8 mouse cellular contexts compared by ENCODE assay signal in the genomic region with DNA sequence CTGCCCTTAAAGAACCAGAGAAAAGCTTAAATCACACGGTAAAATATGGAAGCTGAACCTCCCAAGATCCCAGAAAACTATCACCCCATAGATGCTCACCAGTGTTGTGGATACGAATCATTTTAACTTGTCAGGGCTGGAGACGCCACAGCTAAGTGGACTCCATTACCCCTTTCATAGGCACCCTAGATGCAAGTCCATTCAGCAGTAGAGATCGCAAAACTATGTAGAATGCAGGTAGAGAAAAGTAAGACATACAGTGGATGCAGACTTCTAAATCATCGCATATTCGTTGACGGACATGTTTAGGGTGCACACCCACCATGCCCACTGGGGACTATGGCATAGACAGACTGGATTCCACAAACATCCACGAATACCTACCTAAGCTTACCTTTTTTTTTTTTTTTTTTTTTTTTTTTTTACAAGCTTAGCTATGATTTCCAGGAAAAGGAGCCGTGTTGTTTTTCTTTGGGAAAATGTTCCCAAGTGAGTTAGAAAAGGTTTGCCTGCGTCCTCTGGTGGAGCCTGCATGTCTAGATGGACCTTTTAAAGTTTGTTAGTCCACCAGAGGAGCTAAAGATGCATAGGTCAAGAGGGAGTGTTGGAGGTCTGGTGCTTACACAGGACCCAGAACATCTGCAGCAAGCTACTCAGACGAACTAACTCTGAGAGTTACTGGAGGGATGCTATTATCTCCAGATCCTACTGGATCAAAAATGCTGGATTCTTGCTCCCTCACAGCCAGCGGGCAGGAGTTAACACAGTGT. TPM values are rescaled to one million over a fixed set of nuclear protein-coding genes. Genes with fewer than 3 reads are reported as not detected.
DNase-seq lines count a peak whose midpoint lies in the region; ATAC-seq lines count a peak whose summit lies in the region.

No protein-coding gene starts in this region.

- H3K4me3 ChIP-seq in lung, embryonic 15.5 days: peak overlapping the region; percentile 86
- H3K4me3 ChIP-seq in forebrain, embryonic 11.5 days (ENCODE audit: low read depth, low read length): no peak overlapping the region
- peak overlapping the region; percentile 80 for H3K4me3 ChIP-seq in neural tube, embryonic 13.5 days

- H3K4me2 ChIP-seq in lung, embryonic 15.5 days: peak overlapping the region; percentile 97
- peak overlapping the region; percentile 85 for H3K4me2 ChIP-seq in forebrain, embryonic 11.5 days (ENCODE audit: low read depth, low read length, severe bottlenecking)
- H3K4me2 ChIP-seq in neural tube, embryonic 13.5 days: peak overlapping the region; percentile 98

- WGBS in lung, embryonic 15.5 days: 46% methylated on average over 12 of the region's 12 CpGs
- WGBS in forebrain, embryonic 11.5 days: 76% methylated on average over 12 of the region's 12 CpGs
- 77% methylated on average over 12 of the region's 12 CpGs for WGBS in neural tube, embryonic 13.5 days

- H3K9ac ChIP-seq in lung, embryonic 15.5 days: peak overlapping the region; percentile 82; the same call in 1 of the 2 replicates
- H3K9ac ChIP-seq in forebrain, embryonic 11.5 days (ENCODE audit: low read length): no peak overlapping the region
- peak overlapping the region; percentile 93 for H3K9ac ChIP-seq in neural tube, embryonic 13.5 days

- no peaks in the 10 kb centered on the region for H3K36me3 ChIP-seq in lung, embryonic 15.5 days
- no peaks in the 10 kb centered on the region for H3K36me3 ChIP-seq in forebrain, embryonic 11.5 days (ENCODE audit: control insufficient read depth, insufficient read depth, low read length)
- no peaks in the 10 kb centered on the region for H3K36me3 ChIP-seq in neural tube, embryonic 13.5 days

- no peaks in the 10 kb centered on the region for H3K27me3 ChIP-seq in lung, embryonic 15.5 days
- no peaks in the 10 kb centered on the region for H3K27me3 ChIP-seq in forebrain, embryonic 11.5 days (ENCODE audit: control insufficient read depth, insufficient read depth, low read length)
- H3K27me3 ChIP-seq in neural tube, embryonic 13.5 days: no peaks in the 10 kb centered on the region

- peaks cover 34% of the 10 kb centered on the region for H3K4me1 ChIP-seq in lung, embryonic 15.5 days
- peaks cover 12% of the 10 kb centered on the region; the same call in 1 of the 2 replicates for H3K4me1 ChIP-seq in forebrain, embryonic 11.5 days (replicated peaks; ENCODE audit: control insufficient read depth, insufficient read depth, low read length)
- peaks cover 51% of the 10 kb centered on the region for H3K4me1 ChIP-seq in neural tube, embryonic 13.5 days (replicated peaks)

- H3K27ac ChIP-seq in lung, embryonic 15.5 days: no peak overlapping the region
- no peak overlapping the region for H3K27ac ChIP-seq in forebrain, embryonic 11.5 days (ENCODE audit: low read depth, low read length)
- H3K27ac ChIP-seq in neural tube, embryonic 13.5 days (replicated peaks): no peak overlapping the region

- ATAC-seq in lung, embryonic 15.5 days (ENCODE audit: borderline replicate concordance, extremely low read depth, low FRiP score, low TSS enrichment): no peak
- ATAC-seq in forebrain, embryonic 11.5 days (replicated peaks; ENCODE audit: low FRiP score): no peak
- no peak for ATAC-seq in neural tube, embryonic 13.5 days (ENCODE audit: low read depth)

- no peaks in the 10 kb centered on the region for H3K9me3 ChIP-seq in lung, embryonic 15.5 days
- no peaks in the 10 kb centered on the region for H3K9me3 ChIP-seq in forebrain, embryonic 11.5 days (ENCODE audit: control insufficient read depth, low read length)
- H3K9me3 ChIP-seq in neural tube, embryonic 13.5 days: no peaks in the 10 kb centered on the region

- DNase-seq in lung, postnatal 25 days (ENCODE audit: low spot score): no peak
- DNase-seq in forebrain, embryonic 11.5 days (ENCODE audit: low spot score): no peak
- DNase-seq in kidney, postnatal 10 days: peak; percentile 35
- DNase-seq in Muller cell, postnatal 12 days (ENCODE audit: inconsistent ontology term): no peak
- no peak for DNase-seq in cerebellum, adult 9-10 months
- DNase-seq in cerebellum, adult 9-11 months: no peak

RNA-seq across cellular contexts. Expression of gene Bcl2, which starts 2.5 kb away (rescaled TPM):
- polyA plus RNA-seq in lung, embryonic 15.5 days (2015; fragmentation: Nextera tagmentation; extraction: Ambion mirVana): 17.7 and 20.1 TPM in 2 replicates
- 6.9 and 7.4 TPM in 2 replicates for polyA plus RNA-seq in forebrain, embryonic 11.5 days (2014; fragmentation: Nextera tagmentation; extraction: Ambion mirVana)
- polyA plus RNA-seq in neural tube, embryonic 13.5 days (2015; fragmentation: Nextera tagmentation; extraction: Ambion mirVana): 14.3 and 14.9 TPM in 2 replicates

RNA-seq across cellular contexts. Expression of gene Kdsr, which starts 48.0 kb away (rescaled TPM):
- 16.9 and 17.1 TPM in 2 replicates for polyA plus RNA-seq in lung, embryonic 15.5 days (2015; fragmentation: Nextera tagmentation; extraction: Ambion mirVana)
- 8.9 and 9.0 TPM in 2 replicates for polyA plus RNA-seq in forebrain, embryonic 11.5 days (2014; fragmentation: Nextera tagmentation; extraction: Ambion mirVana)
- polyA plus RNA-seq in neural tube, embryonic 13.5 days (2015; fragmentation: Nextera tagmentation; extraction: Ambion mirVana): 10.9 and 11.3 TPM in 2 replicates
